Mouse (Mus musculus): ENCODE measurements at regions not wholly inside any gene's neighbourhood (a gene's known extent, or its start where the extent isn't known, plus 50 kb on each side); places are given as distances from the start of the nearest gene placed in this dataset.
"Not testable (repeated sequence)": the region's sequence is repeated elsewhere in the genome, so short reads cannot be mapped to it uniquely, and the experiment has no call there.

DNA sequence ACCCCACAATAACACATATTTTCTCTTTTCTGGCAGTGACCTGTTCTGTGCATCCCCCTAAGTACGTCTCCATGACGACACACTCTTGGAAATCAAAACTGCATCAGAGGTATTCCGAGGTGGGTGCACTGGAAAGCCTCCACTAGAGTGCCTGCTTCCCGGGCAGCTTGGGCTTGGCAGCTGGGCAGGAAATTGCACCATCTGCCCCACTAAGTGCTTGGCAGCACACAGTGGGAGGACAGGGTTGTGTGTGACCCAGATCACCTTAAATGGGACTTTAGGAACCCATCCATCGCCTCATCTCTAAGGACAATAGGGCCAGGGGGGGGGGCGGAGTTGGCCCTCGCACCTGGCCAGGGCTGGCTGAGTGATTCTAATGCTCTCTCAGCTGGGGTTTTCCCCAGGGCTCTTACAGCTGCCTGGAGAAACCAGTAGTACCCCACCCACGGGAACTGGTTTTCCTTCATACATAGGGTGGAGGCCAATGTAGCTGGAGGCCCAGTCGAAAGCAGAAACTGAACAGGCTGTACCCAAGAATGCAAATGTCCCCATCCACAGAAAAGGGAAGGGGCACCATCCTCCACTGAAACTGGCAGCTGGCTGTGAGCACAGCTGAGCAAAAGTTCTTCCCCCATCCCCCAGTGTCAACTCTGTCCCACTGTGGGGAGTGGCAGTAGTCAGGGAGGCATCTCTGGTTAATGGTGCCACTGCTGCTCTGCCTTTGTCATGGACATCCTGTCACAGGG is 75.7 kb downstream of the Cryaa start:
- WGBS: 55% methylated on average over 9 of the region's 9 CpGs
- no peaks in the 10 kb centered on the region for H3K36me3 ChIP-seq
- no peaks in the 10 kb centered on the region for H3K9me3 ChIP-seq
- H3K4me3 ChIP-seq: no peak overlapping the region
- peaks cover 21% of the 10 kb centered on the region for H3K4me1 ChIP-seq
- 0 out of 2 replicates have a peak, but pooled peaks cover 14% of the 10 kb centered on the region for H3K27me3 ChIP-seq (ENCODE audit: insufficient read depth, poor library complexity, severe bottlenecking)
- H3K27ac ChIP-seq: no peak overlapping the region
- DNase-seq (ENCODE audit: low spot score): no peak

DNA sequence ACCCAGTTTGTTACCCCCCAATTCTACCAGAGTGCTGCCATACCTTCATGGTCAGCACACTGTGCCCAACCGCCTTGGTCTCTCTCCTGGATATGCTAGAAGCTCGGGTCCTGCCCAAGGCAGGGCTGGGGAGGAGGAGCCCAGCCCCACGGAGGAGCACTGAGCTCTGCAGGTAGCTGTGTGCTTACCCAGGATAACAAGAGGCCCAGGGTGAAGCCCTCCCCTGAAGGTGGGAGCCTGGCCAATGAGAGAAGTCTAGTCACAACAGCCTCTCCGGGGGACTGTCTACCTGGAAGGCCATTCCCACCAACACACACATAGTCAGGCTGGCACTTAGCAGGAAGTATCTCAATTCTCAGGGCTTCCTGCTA is 76.2 kb downstream of the Cryaa start:
- Histone ChIP-seq H3K4me3 (no peak overlapping the region), H3K27me3 (ENCODE audit: insufficient read depth, poor library complexity, severe bottlenecking) (0 out of 2 replicates have a peak, but pooled peaks cover 14% of the 10 kb centered on the region), H3K27ac (no peak overlapping the region), H3K9me3 (no peaks in the 10 kb centered on the region), H3K4me1 (peaks cover 17% of the 10 kb centered on the region), H3K36me3 (no peaks in the 10 kb centered on the region)
- WGBS: 45% methylated on average over 4 of the region's 4 CpGs
- no peak for DNase-seq (ENCODE audit: low spot score)

DNA sequence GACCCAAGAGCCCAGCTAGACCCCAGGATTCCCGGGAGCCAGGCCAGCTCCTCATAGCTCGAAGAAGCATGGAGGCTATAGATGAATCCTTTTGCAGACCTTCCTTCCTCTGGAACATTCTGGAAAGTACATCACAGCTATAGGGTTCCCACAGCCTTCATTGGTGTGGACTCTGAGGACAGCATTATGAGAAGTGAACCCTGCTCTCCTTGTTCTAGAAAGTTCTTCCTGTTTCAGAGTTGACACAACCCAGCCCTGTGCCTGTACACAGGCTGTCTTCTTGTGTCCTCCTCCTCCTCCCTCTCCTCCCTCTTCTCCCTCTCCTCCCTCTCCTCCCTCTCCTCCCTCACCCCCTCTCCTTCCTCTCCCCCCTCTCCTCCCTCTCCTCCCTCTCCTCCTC is 82.9 kb downstream of the Cryaa start:
- 87% methylated on average over 2 of the region's 2 CpGs for WGBS
- DNase-seq (ENCODE audit: low spot score): no peak

DNA sequence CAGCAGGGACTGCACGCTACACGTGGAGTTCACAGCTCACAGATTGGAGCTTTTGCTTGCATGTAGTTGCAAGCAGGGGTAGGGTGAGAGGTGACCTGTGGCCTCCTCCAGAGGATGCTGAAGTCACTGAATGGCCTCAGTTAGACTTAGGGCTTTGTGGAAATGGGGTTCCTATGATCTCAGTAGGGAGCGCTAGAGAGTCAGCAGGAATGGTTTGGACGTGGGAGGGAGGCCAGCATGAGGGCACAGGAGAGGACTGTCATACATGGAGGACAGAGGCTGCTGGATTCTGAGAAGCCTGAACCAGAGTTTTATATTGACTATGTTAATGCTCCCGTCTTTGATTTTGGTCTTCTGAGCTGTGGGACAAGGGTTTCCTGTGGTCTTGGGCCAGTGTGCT is 85.5 kb downstream of the Cryaa start:
- Histone ChIP-seq H3K27ac (no peak overlapping the region), H3K27me3 (ENCODE audit: insufficient read depth, poor library complexity, severe bottlenecking) (0 out of 2 replicates have a peak, but pooled peaks cover under 1% of the 10 kb centered on the region), H3K36me3 (no peaks in the 10 kb centered on the region), H3K4me3 (no peak overlapping the region), H3K9me3 (no peaks in the 10 kb centered on the region), H3K4me1 (peaks cover 23% of the 10 kb centered on the region)
- DNase-seq (ENCODE audit: low spot score): no peak
- WGBS: 54% methylated on average over 5 of the region's 5 CpGs

More for the DNA sequence above, 82.9 kb downstream of the Cryaa start:
- H3K4me3 ChIP-seq: no peak overlapping the region
- H3K9me3 ChIP-seq: no peaks in the 10 kb centered on the region
- peaks cover 2% of the 10 kb centered on the region; the same call in 1 of the 2 replicates for H3K4me1 ChIP-seq
- H3K27me3 ChIP-seq (ENCODE audit: insufficient read depth, poor library complexity, severe bottlenecking): no peaks in the 10 kb centered on the region
- no peak overlapping the region for H3K27ac ChIP-seq
- H3K36me3 ChIP-seq: no peaks in the 10 kb centered on the region

GRCm38 (mm10) chr17:31766779-31767697 is 88.6 kb downstream of the Sik1 start:
- no peaks in the 10 kb centered on the region for H3K36me3 ChIP-seq
- 0 out of 2 replicates have a peak, but pooled peaks cover 5% of the 10 kb centered on the region for H3K9me3 ChIP-seq
- peaks cover 23% of the 10 kb centered on the region for H3K4me1 ChIP-seq
- peaks cover 4% of the 10 kb centered on the region; the same call in 1 of the 2 replicates for H3K27me3 ChIP-seq (ENCODE audit: insufficient read depth, poor library complexity, severe bottlenecking)
- WGBS: 20% methylated on average over 25 of the region's 25 CpGs
- peak; percentile 90 for DNase-seq (ENCODE audit: low spot score)
- H3K27ac ChIP-seq: peak overlapping the region; percentile 88
- peak overlapping the region; percentile 16; the same call in 1 of the 2 replicates for H3K4me3 ChIP-seq

DNA sequence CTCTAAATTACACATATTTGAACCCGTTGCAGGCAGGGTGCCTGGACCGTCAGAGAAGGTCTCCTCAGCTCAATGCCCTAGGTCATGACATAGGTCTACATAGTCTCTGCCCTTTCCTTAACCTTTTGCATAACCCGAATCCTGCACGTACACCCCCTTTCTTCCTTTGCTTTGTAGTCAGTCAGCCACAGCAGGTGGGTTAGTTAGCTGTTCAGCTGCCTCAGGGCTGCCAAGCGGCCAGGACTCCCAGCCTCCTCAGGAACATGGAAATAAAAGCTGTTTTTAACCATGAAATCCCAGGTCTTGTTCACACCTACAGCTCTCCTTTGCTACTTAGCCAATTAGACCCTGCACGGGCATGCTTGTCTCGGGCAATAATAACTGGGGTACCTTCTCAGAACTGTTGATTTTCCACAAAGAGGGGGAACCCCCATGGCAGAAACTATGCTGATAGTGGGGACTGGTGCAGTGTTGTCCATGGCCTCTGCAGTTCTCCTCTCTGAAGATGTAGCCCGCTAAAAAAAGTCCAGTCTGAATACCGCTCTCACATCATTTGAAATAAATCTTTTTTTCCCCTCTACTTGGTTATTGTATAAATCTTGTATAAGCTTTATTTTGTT is 83.3 kb downstream of the Sik1 start:
- H3K27ac ChIP-seq: no peak overlapping the region
- DNase-seq (ENCODE audit: low spot score): no peak
- no peak overlapping the region for H3K4me3 ChIP-seq
- no peaks in the 10 kb centered on the region for H3K36me3 ChIP-seq
- H3K9me3 ChIP-seq: 0 out of 2 replicates have a peak, but pooled peaks cover 5% of the 10 kb centered on the region
- peaks cover 18% of the 10 kb centered on the region for H3K4me1 ChIP-seq
- 80% methylated on average over 9 of the region's 9 CpGs for WGBS
- peaks cover 4% of the 10 kb centered on the region; the same call in 1 of the 2 replicates for H3K27me3 ChIP-seq (ENCODE audit: insufficient read depth, poor library complexity, severe bottlenecking)

DNA sequence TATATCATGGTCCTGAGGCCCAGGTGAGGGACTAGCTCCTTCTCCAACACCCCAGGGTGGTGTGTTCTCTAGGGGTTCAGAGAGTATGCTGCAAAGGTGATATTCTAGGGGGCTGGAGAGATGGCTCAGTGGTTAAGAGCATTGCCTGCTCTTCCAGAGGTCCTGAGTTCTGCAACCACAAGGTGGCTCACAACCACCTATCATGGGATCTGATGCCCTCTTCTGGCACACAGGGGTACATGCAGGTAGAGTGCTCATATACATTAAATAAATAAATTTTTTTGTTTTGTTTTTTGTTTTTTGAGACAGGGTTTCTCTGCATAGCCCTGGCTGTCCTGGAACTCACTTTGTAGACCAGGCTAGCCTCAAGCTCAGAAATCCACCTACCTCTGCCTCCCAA is 81.7 kb downstream of the Sik1 start:
- H3K27me3 ChIP-seq (ENCODE audit: insufficient read depth, poor library complexity, severe bottlenecking); H3K27ac ChIP-seq; H3K4me3 ChIP-seq; H3K9me3 ChIP-seq; DNase-seq (ENCODE audit: low spot score); H3K36me3 ChIP-seq: not testable (repeated sequence)
- peaks cover 25% of the 10 kb centered on the region for H3K4me1 ChIP-seq

DNA sequence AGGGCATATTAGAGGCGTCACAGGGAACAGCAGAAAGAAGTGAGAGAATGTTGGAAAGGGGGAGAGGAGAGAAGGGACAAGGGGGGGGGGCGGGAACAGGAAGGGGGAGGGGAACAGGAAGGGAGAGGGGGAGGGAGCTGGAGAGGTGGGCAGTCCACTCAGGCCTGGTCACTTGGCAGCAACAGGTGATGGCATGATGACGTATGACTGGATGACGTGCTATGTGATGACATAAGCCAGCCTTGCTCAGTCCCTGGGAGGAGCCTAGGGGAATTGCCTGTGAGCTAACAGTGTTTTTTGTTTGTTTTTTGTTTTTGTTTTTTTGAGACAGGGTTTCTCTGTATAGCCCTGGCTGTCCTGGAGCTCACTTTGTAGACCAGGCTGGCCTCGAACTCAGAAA is 80.6 kb downstream of the Sik1 start:
- H3K4me3 ChIP-seq: no peak overlapping the region
- H3K27ac ChIP-seq: no peak overlapping the region
- 67% methylated on average over 5 of the region's 5 CpGs for WGBS
- H3K4me1 ChIP-seq: peaks cover 25% of the 10 kb centered on the region
- no peaks in the 10 kb centered on the region for H3K27me3 ChIP-seq (ENCODE audit: insufficient read depth, poor library complexity, severe bottlenecking)
- no peaks in the 10 kb centered on the region for H3K36me3 ChIP-seq
- 0 out of 2 replicates have a peak, but pooled peaks cover 5% of the 10 kb centered on the region for H3K9me3 ChIP-seq
- no peak for DNase-seq (ENCODE audit: low spot score)

DNA sequence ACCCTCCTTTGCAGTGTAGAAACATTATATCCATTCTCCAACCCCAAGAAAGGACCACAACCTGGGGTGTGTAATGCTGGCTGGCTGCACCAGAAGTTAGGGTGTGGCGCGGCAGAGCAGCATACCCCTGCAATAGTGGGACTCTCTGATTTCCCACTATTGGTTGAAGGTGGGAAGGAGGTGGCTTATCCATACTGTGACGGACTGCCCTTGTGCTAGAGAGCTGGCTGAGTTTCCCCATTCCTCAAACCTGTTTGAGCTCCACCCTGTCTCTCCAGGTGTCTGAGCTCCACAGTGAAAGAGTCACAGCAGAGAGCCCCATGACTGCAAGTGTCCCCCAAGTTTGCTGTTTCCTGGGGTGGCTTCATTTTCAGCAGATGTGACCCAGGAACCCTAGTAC is 79.6 kb downstream of the Sik1 start:
- Histone ChIP-seq H3K4me3 (no peak overlapping the region), H3K4me1 (peaks cover 25% of the 10 kb centered on the region), H3K27ac (peak overlapping the region; percentile 30; the same call in 1 of the 2 replicates), H3K36me3 (no peaks in the 10 kb centered on the region), H3K9me3 (no peaks in the 10 kb centered on the region), H3K27me3 (ENCODE audit: insufficient read depth, poor library complexity, severe bottlenecking) (no peaks in the 10 kb centered on the region)
- DNase-seq (ENCODE audit: low spot score): no peak
- WGBS: 92% methylated on average over 3 of the region's 3 CpGs

- no peaks in the 10 kb centered on the region for H3K9me3 ChIP-seq
- DNase-seq (ENCODE audit: low spot score): peak; percentile 83
- H3K27me3 ChIP-seq (ENCODE audit: insufficient read depth, poor library complexity, severe bottlenecking): no peaks in the 10 kb centered on the region
- H3K27ac ChIP-seq: peak overlapping the region; percentile 78
- H3K4me1 ChIP-seq: peaks cover 29% of the 10 kb centered on the region
- WGBS: 35% methylated on average over 9 of the region's 9 CpGs
- no peaks in the 10 kb centered on the region for H3K36me3 ChIP-seq
- H3K4me3 ChIP-seq: no peak overlapping the region
Observed at GRCm38 (mm10) chr17:31776949-31777607, 78.5 kb downstream of the Sik1 start.

GRCm38 (mm10) chr17:31777751-31778150 is 77.9 kb downstream of the Sik1 start:
- Histone ChIP-seq H3K4me3 (no peak overlapping the region), H3K27ac (peak overlapping the region; percentile 78), H3K4me1 (peaks cover 29% of the 10 kb centered on the region), H3K27me3 (ENCODE audit: insufficient read depth, poor library complexity, severe bottlenecking) (no peaks in the 10 kb centered on the region), H3K9me3 (no peaks in the 10 kb centered on the region), H3K36me3 (no peaks in the 10 kb centered on the region)
- no peak for DNase-seq (ENCODE audit: low spot score)
- WGBS: 68% methylated on average over 5 of the region's 5 CpGs

DNA sequence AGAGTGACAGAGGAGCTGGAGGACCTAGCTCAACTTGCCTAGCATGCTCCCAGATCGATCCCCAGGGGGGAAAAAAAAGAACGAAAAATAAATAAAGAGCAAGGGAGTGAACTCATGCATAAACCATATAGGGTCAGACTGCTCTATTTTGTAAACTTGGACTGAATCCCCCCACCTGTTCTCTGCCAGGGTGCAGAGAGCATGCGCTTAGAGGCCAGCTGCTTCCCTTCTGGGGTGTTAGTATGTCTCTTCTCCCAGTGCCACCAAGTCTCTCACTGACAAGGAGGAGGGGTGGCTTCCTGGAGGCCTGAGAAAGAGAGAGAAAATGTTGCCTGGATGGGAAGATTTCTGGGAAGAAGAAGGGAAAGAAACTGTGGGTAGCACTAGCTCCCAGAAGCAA is 76.1 kb downstream of the Sik1 start:
- no peak overlapping the region for H3K27ac ChIP-seq
- no peak overlapping the region for H3K4me3 ChIP-seq
- no peaks in the 10 kb centered on the region for H3K9me3 ChIP-seq
- no peak for DNase-seq (ENCODE audit: low spot score)
- no peaks in the 10 kb centered on the region for H3K36me3 ChIP-seq
- H3K4me1 ChIP-seq: peaks cover 29% of the 10 kb centered on the region
- no peaks in the 10 kb centered on the region for H3K27me3 ChIP-seq (ENCODE audit: insufficient read depth, poor library complexity, severe bottlenecking)
- WGBS: 79% methylated on average over 3 of the region's 3 CpGs
